Mouse (Mus musculus) spleen, adult 2 months (tissue): ENCODE measurements around the gene Ina.

Experiments
- CTCF ChIP-seq: fragments of 200-500 bp; IDR thresholded peaks from 2 replicates; pipeline ENCODE4 v1.5.1; 2011; ENCODE audit warnings: mild to moderate bottlenecking, inconsistent platforms; ENCODE audit not compliant: insufficient read depth, insufficient read length, insufficient replicate concordance; ENCODE audit errors: extremely low read depth
- POLR2A ChIP-seq: fragments of 200-500 bp; IDR thresholded peaks from 2 replicates; pipeline ENCODE4 v1.6.1; 2011; ENCODE audit warnings: low read depth, low read length, inconsistent platforms

GRCm38 (mm10) chr19:46971051-46971689 lies 43.3 kb upstream of the Ina start:
- TF ChIP-seq CTCF (no peak), POLR2A (no peak)
